26 mouse cellular contexts compared by ENCODE assay signal in genomic region chr12:44990379-44990778, GRCm38 (mm10).
DNase-seq lines count a peak whose midpoint lies in the region; ATAC-seq lines count a peak whose summit lies in the region.
"Had no signal": no experiment of that assay in that cellular context is flagged by ENCODE, and none has a peak within 500 bp of the region (broad histone marks: within the 10 kb centered on the region; RNA-seq: fewer than 3 reads in every experiment).

No protein-coding gene starts in this region.

- no peaks in the 10 kb centered on the region for H3K9me3 ChIP-seq in forebrain, embryonic 16.5 days (ENCODE audit: control insufficient read depth, low read length)
- no peaks in the 10 kb centered on the region for H3K9me3 ChIP-seq in forebrain, embryonic 10.5 days
- H3K9me3 ChIP-seq in heart, embryonic 14.5 days (ENCODE audit: control insufficient read depth, low read length), result no peaks in the 10 kb centered on the region
- H3K9me3 ChIP-seq in limb, embryonic 12.5 days, result no peaks in the 10 kb centered on the region
- H3K9me3 ChIP-seq in limb, embryonic 10.5 days (replicated peaks), result no peaks in the 10 kb centered on the region
- H3K9me3 ChIP-seq in kidney, embryonic 16.5 days (ENCODE audit: low read length), result no peaks in the 10 kb centered on the region
- H3K9me3 ChIP-seq: limb, embryonic 13.5 days; liver, embryonic 12.5 days; midbrain, embryonic 10.5 days; neural tube, embryonic 15.5 days had no signal

- H3K4me3 ChIP-seq in forebrain, embryonic 16.5 days (replicated peaks; ENCODE audit: low read length), result no peak overlapping the region
- H3K4me3 ChIP-seq in forebrain, embryonic 10.5 days, result no peak overlapping the region
- no peak overlapping the region for H3K4me3 ChIP-seq in heart, embryonic 14.5 days (ENCODE audit: control insufficient read depth in 1 of 2, insufficient read depth in 1 of 2, low read depth in 1 of 2, low read length in 2 of 2)
- H3K4me3 ChIP-seq in limb, embryonic 12.5 days (replicated peaks), result no peak overlapping the region
- no peak overlapping the region for H3K4me3 ChIP-seq in limb, embryonic 10.5 days
- H3K4me3 ChIP-seq in kidney, embryonic 16.5 days (ENCODE audit: low read length), result no peak overlapping the region
- H3K4me3 ChIP-seq: limb, embryonic 13.5 days; liver, embryonic 12.5 days; midbrain, embryonic 10.5 days; neural tube, embryonic 15.5 days had no signal

- peak overlapping the region; percentile 16; the same call in 1 of the 2 replicates for H3K4me2 ChIP-seq in forebrain, embryonic 16.5 days (ENCODE audit: low read length)
- peak overlapping the region; percentile 31; the same call in 1 of the 2 replicates for H3K4me2 ChIP-seq in heart, embryonic 14.5 days (ENCODE audit: low read length)
- no peak overlapping the region for H3K4me2 ChIP-seq in limb, embryonic 12.5 days
- H3K4me2 ChIP-seq in kidney, embryonic 16.5 days (replicated peaks; ENCODE audit: low read depth, low read length), result no peak overlapping the region
- H3K4me2 ChIP-seq: hindbrain, embryonic 14.5 days; limb, embryonic 13.5 days; liver, embryonic 12.5 days; neural tube, embryonic 15.5 days had no signal

- H3K9ac ChIP-seq in forebrain, embryonic 16.5 days (replicated peaks; ENCODE audit: low read depth, low read length), result no peak overlapping the region
- H3K9ac ChIP-seq in heart, embryonic 14.5 days (ENCODE audit: low read length), result peak overlapping the region; percentile 11; the same call in 1 of the 2 replicates
- no peak overlapping the region for H3K9ac ChIP-seq in limb, embryonic 12.5 days (replicated peaks)
- no peak overlapping the region for H3K9ac ChIP-seq in kidney, embryonic 16.5 days (replicated peaks; ENCODE audit: low read length)
- H3K9ac ChIP-seq: hindbrain, embryonic 14.5 days; limb, embryonic 13.5 days; liver, embryonic 12.5 days; neural tube, embryonic 15.5 days had no signal

- WGBS in forebrain, embryonic 16.5 days, result 48% methylated on average over 9 of the region's 9 CpGs
- 67% methylated on average over 9 of the region's 9 CpGs for WGBS in forebrain, embryonic 10.5 days
- 22% methylated on average over 9 of the region's 9 CpGs for WGBS in heart, embryonic 14.5 days
- WGBS in limb, embryonic 12.5 days, result 55% methylated on average over 9 of the region's 9 CpGs
- 78% methylated on average over 9 of the region's 9 CpGs for WGBS in limb, embryonic 10.5 days
- WGBS in kidney, embryonic 16.5 days, result 46% methylated on average over 9 of the region's 9 CpGs

- no peaks in the 10 kb centered on the region for H3K27me3 ChIP-seq in forebrain, embryonic 16.5 days (replicated peaks; ENCODE audit: control insufficient read depth, insufficient read depth, low read length)
- H3K27me3 ChIP-seq in forebrain, embryonic 10.5 days (ENCODE audit: poor library complexity, severe bottlenecking), result no peaks in the 10 kb centered on the region
- H3K27me3 ChIP-seq in heart, embryonic 14.5 days (ENCODE audit: control insufficient read depth, insufficient read depth, low read length), result no peaks in the 10 kb centered on the region
- H3K27me3 ChIP-seq in limb, embryonic 12.5 days, result no peaks in the 10 kb centered on the region
- H3K27me3 ChIP-seq in limb, embryonic 10.5 days (ENCODE audit: low read depth, poor library complexity, severe bottlenecking), result no peaks in the 10 kb centered on the region
- H3K27me3 ChIP-seq in kidney, embryonic 16.5 days (ENCODE audit: insufficient read depth, low read length), result no peaks in the 10 kb centered on the region
- H3K27me3 ChIP-seq: limb, embryonic 13.5 days; liver, embryonic 12.5 days; neural tube, embryonic 15.5 days had no signal

- H3K4me1 ChIP-seq in forebrain, embryonic 16.5 days (replicated peaks; ENCODE audit: control insufficient read depth, insufficient read depth, low read length), result peaks cover 7% of the 10 kb centered on the region
- H3K4me1 ChIP-seq in forebrain, embryonic 10.5 days, result peaks cover 10% of the 10 kb centered on the region
- H3K4me1 ChIP-seq in heart, embryonic 14.5 days (ENCODE audit: control insufficient read depth in 2 of 2, insufficient read depth in 2 of 2, low read length in 2 of 2), result peaks cover 9 to 15% of the 10 kb centered on the region in 2 experiments
- H3K4me1 ChIP-seq in limb, embryonic 12.5 days (replicated peaks), result peaks cover 12% of the 10 kb centered on the region
- peaks cover 5% of the 10 kb centered on the region; the same call in 1 of the 2 replicates for H3K4me1 ChIP-seq in limb, embryonic 10.5 days
- H3K4me1 ChIP-seq in kidney, embryonic 16.5 days (ENCODE audit: insufficient read depth, low read length), result peaks cover 12% of the 10 kb centered on the region; the same call in 1 of the 2 replicates
- H3K4me1 ChIP-seq: liver, embryonic 12.5 days; neural tube, embryonic 15.5 days had no signal

- no peaks in the 10 kb centered on the region for H3K36me3 ChIP-seq in forebrain, embryonic 16.5 days (ENCODE audit: control insufficient read depth, insufficient read depth)
- H3K36me3 ChIP-seq in forebrain, embryonic 10.5 days (replicated peaks), result no peaks in the 10 kb centered on the region
- no peaks in the 10 kb centered on the region for H3K36me3 ChIP-seq in heart, embryonic 14.5 days (ENCODE audit: control insufficient read depth, insufficient read depth, low read length)
- H3K36me3 ChIP-seq in limb, embryonic 12.5 days, result no peaks in the 10 kb centered on the region
- no peaks in the 10 kb centered on the region for H3K36me3 ChIP-seq in limb, embryonic 10.5 days
- no peaks in the 10 kb centered on the region for H3K36me3 ChIP-seq in kidney, embryonic 16.5 days (ENCODE audit: insufficient read depth, low read length)
- H3K36me3 ChIP-seq: limb, embryonic 13.5 days; liver, embryonic 12.5 days; midbrain, embryonic 10.5 days; neural tube, embryonic 15.5 days had no signal

- DNase-seq in forebrain, embryonic 10.5 days (ENCODE audit: extremely low spot score, low spot score), result no peak
- DNase-seq in heart, adult 8-10 months (ENCODE audit: low spot score), result no peak
- no peak for DNase-seq in limb, embryonic 10.5 days (ENCODE audit: low spot score)
- DNase-seq: adrenal gland, postnatal 14 days; cerebellum, adult 8-10 months; cerebellum, postnatal 36 days; embryo, embryonic 11 days; gastrocnemius, postnatal 14 days; kidney, adult 2 months; kidney, postnatal 10 days; layer of hippocampus, postnatal 36 days; lung, adult 18-20 months; lung, postnatal 10 days; thymus, adult 2 months; thymus, postnatal 4 days had no signal

- peak; percentile 45; the same call in 1 of the 2 replicates for ATAC-seq in forebrain, embryonic 16.5 days
- ATAC-seq in heart, embryonic 14.5 days (ENCODE audit: insufficient number of reproducible peaks, insufficient read depth, low FRiP score, low read depth), result no peak
- no peak for ATAC-seq in limb, embryonic 12.5 days (ENCODE audit: insufficient number of reproducible peaks, insufficient read depth, low FRiP score, low TSS enrichment, low read depth)
- ATAC-seq in kidney, embryonic 16.5 days (ENCODE audit: low FRiP score, low TSS enrichment), result no peak
- ATAC-seq: CD4-positive, CD25-positive, alpha-beta regulatory T cell, adult 4 months; liver, embryonic 12.5 days had no signal

- peak overlapping the region; percentile 47; the same call in 1 of the 2 replicates for H3K27ac ChIP-seq in forebrain, embryonic 16.5 days (ENCODE audit: low read length)
- H3K27ac ChIP-seq in forebrain, embryonic 10.5 days, result no peak overlapping the region
- H3K27ac ChIP-seq in heart, embryonic 14.5 days (replicated peaks in 1 of 2; ENCODE audit: control insufficient read depth in 1 of 2, insufficient read depth in 1 of 2, low read depth in 2 of 2, low read length in 2 of 2), result peak overlapping the region; percentile 57 to 68
- H3K27ac ChIP-seq in limb, embryonic 12.5 days, result peak overlapping the region; percentile 59
- H3K27ac ChIP-seq in limb, embryonic 10.5 days, result no peak overlapping the region
- H3K27ac ChIP-seq in kidney, embryonic 16.5 days (ENCODE audit: low read length), result no peak overlapping the region
- H3K27ac ChIP-seq: hindbrain, embryonic 14.5 days; limb, embryonic 13.5 days; liver, embryonic 12.5 days; midbrain, embryonic 10.5 days; neural tube, embryonic 15.5 days; stomach, postnatal 0 days had no signal

Comparison
In these comparisons a context has a peak if more than half of its experiments do, and no peak if none do; other contexts are left out.
1. H3K27ac ChIP-seq: peak in forebrain, embryonic 16.5 days (single experiment), heart, embryonic 14.5 days (2 of 2) and limb, embryonic 12.5 days (single experiment); none in forebrain, embryonic 10.5 days (single experiment), limb, embryonic 10.5 days (single experiment) and kidney, embryonic 16.5 days (single experiment).
2. H3K4me2 ChIP-seq: peak in forebrain, embryonic 16.5 days (single experiment) and heart, embryonic 14.5 days (single experiment); none in limb, embryonic 12.5 days (single experiment) and kidney, embryonic 16.5 days (single experiment).